Mouse (Mus musculus) CH12.LX (cell line): ENCODE results near the gene Tmem221. TPM values are rescaled to one million over a fixed set of nuclear protein-coding genes. Genes with fewer than 3 reads are reported as not detected.

Experiments
- DNase-seq: peaks from one replicate; pipeline ENCODE4 v3.0.0-alpha.2; 2013; ENCODE audit errors: extremely low read depth
- H3K27ac ChIP-seq: 2 replicates; pipeline ENCODE4 v1.5.1; 2012; ENCODE audit warnings: low read depth, mild to moderate bottlenecking, control low read depth, moderate library complexity; ENCODE audit not compliant: insufficient read depth
- H3K27me3 ChIP-seq: replicated peaks from 2 replicates; pipeline ENCODE3; 2012; ENCODE audit warnings: inconsistent platforms
- H3K36me3 ChIP-seq, 2 experiments: replicated peaks in 1 of 2; 2 replicates each; pipeline versions ENCODE3 to v1.6.1; 2012; ENCODE audit warnings: inconsistent platforms in 1 of 2, low read length in 1 of 2, mild to moderate bottlenecking in 1 of 2, mixed read lengths in 1 of 2, moderate library complexity in 1 of 2; ENCODE audit not compliant: control insufficient read depth in 1 of 2, insufficient read depth in 1 of 2
- H3K4me1 ChIP-seq, 2 experiments: 2 replicates each; pipeline ENCODE4 v1.6.1; 2012; ENCODE audit warnings: inconsistent platforms in 1 of 2, moderate library complexity in 1 of 2; ENCODE audit not compliant: insufficient read depth in 2 of 2, control insufficient read depth in 1 of 2
- H3K4me2 ChIP-seq: 2 replicates; pipeline ENCODE4 v1.6.1; 2012; ENCODE audit warnings: low read depth, mild to moderate bottlenecking, control low read depth; ENCODE audit not compliant: poor library complexity, insufficient read depth, severe bottlenecking
- H3K4me3 ChIP-seq, 3 experiments: fragments of 150-350 bp in 1 of 3; sonication (generic) in 1 of 3; replicated peaks in 1 of 3; 2 replicates each; pipeline versions ENCODE3 to v1.5.1; 2011 to 2012; ENCODE audit warnings: low read depth in 2 of 3, low read length in 2 of 3, mild to moderate bottlenecking in 2 of 3, moderate library complexity in 2 of 3, control low read depth in 1 of 3, improper control_type of control experiment in 1 of 3, inconsistent platforms in 1 of 3, mixed read lengths in 1 of 3; ENCODE audit not compliant: poor library complexity in 1 of 3
- H3K79me2 ChIP-seq: replicated peaks from 2 replicates; pipeline ENCODE4 v1.6.1; 2012; ENCODE audit warnings: mild to moderate bottlenecking, moderate library complexity; ENCODE audit not compliant: control insufficient read depth, poor library complexity, insufficient read depth, severe bottlenecking; ENCODE audit errors: extremely low read depth
- H3K9ac ChIP-seq: 2 replicates; pipeline ENCODE4 v1.6.1; 2012; ENCODE audit warnings: low read depth, mild to moderate bottlenecking, control low read depth, moderate library complexity; ENCODE audit not compliant: insufficient read depth
- H3K9me3 ChIP-seq: replicated peaks from 2 replicates; pipeline ENCODE3; 2012; ENCODE audit warnings: low read length, inconsistent platforms, mixed read lengths
- BHLHE40 ChIP-seq: IDR thresholded peaks from 2 replicates; pipeline ENCODE4 v1.6.1; 2011; ENCODE audit warnings: mild to moderate bottlenecking, low read depth, low read length, improper control_type of control experiment
- CTCF ChIP-seq, 2 experiments: IDR thresholded peaks in 1 of 2; conservative IDR thresholded peaks in 1 of 2; 2 replicates each; pipeline ENCODE4 v1.5.1; 2011 to 2012; ENCODE audit warnings: low read depth in 2 of 2, low read length in 2 of 2, improper control_type of control experiment in 1 of 2, inconsistent platforms in 1 of 2, mild to moderate bottlenecking in 1 of 2, moderate library complexity in 1 of 2
- ETS1 ChIP-seq: conservative IDR thresholded peaks from 2 replicates; pipeline ENCODE4 v1.6.1; 2012; ENCODE audit warnings: low read depth, mild to moderate bottlenecking, inconsistent platforms, low read length, improper control_type of control experiment, moderate library complexity
- GABPA ChIP-seq: IDR thresholded peaks from 2 replicates; pipeline ENCODE4 v1.6.1; 2012; ENCODE audit warnings: low read depth, low read length, improper control_type of control experiment, inconsistent platforms; ENCODE audit not compliant: insufficient replicate concordance
- IRF4 ChIP-seq: IDR thresholded peaks from 2 replicates; pipeline ENCODE4 v1.6.1; 2014; ENCODE audit warnings: low read depth, mild to moderate bottlenecking, inconsistent platforms, low read length, improper control_type of control experiment
- JUN ChIP-seq: IDR thresholded peaks from 2 replicates; pipeline ENCODE4 v1.6.1; 2011; ENCODE audit warnings: low read depth, mild to moderate bottlenecking, low read length, improper control_type of control experiment, moderate library complexity; ENCODE audit not compliant: insufficient read depth
- KAT2A ChIP-seq: IDR thresholded peaks from 2 replicates; pipeline ENCODE4 v1.6.1; 2012; ENCODE audit warnings: low read length, improper control_type of control experiment, inconsistent platforms; ENCODE audit not compliant: insufficient replicate concordance
- MAZ ChIP-seq: IDR thresholded peaks from 2 replicates; pipeline ENCODE4 v1.6.1; 2012; ENCODE audit warnings: low read depth, mild to moderate bottlenecking, inconsistent platforms, low read length, improper control_type of control experiment, moderate library complexity
- MYC ChIP-seq: IDR thresholded peaks from 2 replicates; pipeline ENCODE4 v1.6.1; 2011; ENCODE audit warnings: low read depth, mild to moderate bottlenecking, improper control_type of control experiment, low read length
- PAX5 ChIP-seq: IDR thresholded peaks from 2 replicates; pipeline ENCODE4 v1.6.1; 2012; ENCODE audit warnings: low read length, inconsistent platforms, mixed read lengths
- POLR2A ChIP-seq: IDR thresholded peaks from 2 replicates; pipeline ENCODE4 v1.6.1; 2011; ENCODE audit warnings: low read depth, mild to moderate bottlenecking, improper control_type of control experiment, low read length
- POLR2AphosphoS2 ChIP-seq: IDR thresholded peaks from 2 replicates; pipeline ENCODE4 v1.6.1; 2011; ENCODE audit warnings: low read depth, low read length, improper control_type of control experiment
- RAD21 ChIP-seq: IDR thresholded peaks from 2 replicates; pipeline ENCODE4 v1.6.1; 2011; ENCODE audit warnings: low read depth, mild to moderate bottlenecking, low read length, improper control_type of control experiment, moderate library complexity
- RCOR1 ChIP-seq: conservative IDR thresholded peaks from 2 replicates; pipeline ENCODE4 v1.6.1; 2012; ENCODE audit warnings: low read depth, mild to moderate bottlenecking, inconsistent platforms, low read length, improper control_type of control experiment
- SIN3A ChIP-seq: IDR thresholded peaks from 2 replicates; pipeline ENCODE4 v1.6.1; 2012; ENCODE audit warnings: low read length, improper control_type of control experiment, inconsistent platforms
- SMC3 ChIP-seq: IDR thresholded peaks from 2 replicates; pipeline ENCODE4 v1.6.1; 2011; ENCODE audit warnings: low read depth, low read length, improper control_type of control experiment
- TBP ChIP-seq: conservative IDR thresholded peaks from 2 replicates; pipeline ENCODE4 v1.6.1; 2011; ENCODE audit warnings: low read depth, low read length, improper control_type of control experiment
- UBTF ChIP-seq: IDR thresholded peaks from 2 replicates; pipeline ENCODE4 v1.6.1; 2012; ENCODE audit warnings: low read depth, mild to moderate bottlenecking, inconsistent platforms, low read length, improper control_type of control experiment, moderate library complexity
- ZC3H11A ChIP-seq: IDR thresholded peaks from 2 replicates; pipeline ENCODE4 v1.6.1; 2012; ENCODE audit warnings: low read depth, mild to moderate bottlenecking, inconsistent platforms, low read length, improper control_type of control experiment
- ZMIZ1 ChIP-seq: IDR thresholded peaks from 2 replicates; pipeline ENCODE4 v1.6.1; 2012; ENCODE audit warnings: low read depth, mild to moderate bottlenecking, inconsistent platforms, low read length, improper control_type of control experiment
- dilution Hi-C: fragments of 300-500 bp; cut with MboI; formaldehyde crosslinking; loops from 2 replicates; pipeline ENCODE4 v1.14.3; 2020; ENCODE audit warnings: low sequenced_read_pairs; ENCODE audit not compliant: extremely low pct_unique_long_range_greater_than_20kb, extremely low pct_ligation_motif_present
- in situ Hi-C: fragments of 300-500 bp; cut with MboI; formaldehyde crosslinking; loops from 3 replicates; pipeline ENCODE4 v1.14.3; 2019; ENCODE audit warnings: low sequenced_read_pairs, low pct_ligation_motif_present, low pct_unique_long_range_greater_than_20kb, mixed read lengths
- polyA plus RNA-seq: library from polyadenylated mRNA; unstranded; fragments of >175 nt; gene quantifications from 2 replicates; pipeline ENCODE4 v1.2.1, GENCODE M21; 2012; ENCODE audit warnings: low read depth; ENCODE audit not compliant: insufficient read length
- total RNA-seq, 2 experiments: library from RNA; depleted of rRNA; stranded (reverse); fragments of 300-350 nt in 1 of 2; fragments of >200 nt in 1 of 2; gene quantifications; 2 replicates each; pipeline ENCODE4 v1.2.3; 2012 to 2014

Tmem221 gene
- total and polyA plus RNA-seq, 3 experiments: 0.51 TPM; not detected in 2

DNA sequence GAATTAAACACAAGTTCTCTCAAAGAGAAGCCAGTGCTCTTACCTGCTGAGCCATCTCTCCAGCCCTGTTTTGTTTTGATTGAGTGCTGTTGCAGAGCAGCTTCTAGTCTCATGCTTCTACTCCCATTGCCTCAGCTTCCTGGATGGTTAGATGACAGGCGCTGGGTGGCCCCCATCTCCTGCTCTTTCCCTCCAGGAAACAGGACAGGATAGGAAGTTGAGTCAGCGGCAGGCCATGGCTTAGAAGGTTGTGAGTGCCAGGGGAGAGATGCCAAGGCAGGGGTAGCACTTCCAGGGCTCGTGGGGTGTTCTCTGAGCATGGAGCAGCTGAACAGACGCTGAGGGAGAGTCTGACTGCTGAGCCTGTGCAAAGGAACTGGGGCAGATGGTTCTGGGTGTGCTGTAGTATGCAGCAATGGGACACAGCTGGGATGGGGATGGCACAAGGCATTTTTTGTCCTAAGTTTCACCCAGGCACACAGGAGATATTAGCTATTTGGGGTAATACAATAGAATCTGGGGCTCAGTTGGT, 19.3 kb upstream of the Tmem221 start:
- in situ Hi-C loops (no loop called here), dilution Hi-C loops (no loop called here)
- Histone ChIP-seq H3K36me3 (peaks cover 3 to 8% of the 10 kb centered on the region in 2 experiments), H3K9ac (no peak overlapping the region), H3K9me3 (no peaks in the 10 kb centered on the region), H3K4me3 (no peak overlapping the region), H3K27ac (no peak overlapping the region), H3K79me2 (no peaks in the 10 kb centered on the region), H3K27me3 (no peaks in the 10 kb centered on the region), H3K4me1 (peaks cover 13 to 21% of the 10 kb centered on the region in 2 experiments), H3K4me2 (no peak overlapping the region)
- no peak for DNase-seq
- no peak for TF ChIP-seq POLR2A
- no peak for TF ChIP-seq KAT2A
- TF ChIP-seq ZMIZ1: no peak
- TF ChIP-seq MYC: no peak
- TF ChIP-seq SMC3: no peak
- no peak for TF ChIP-seq TBP
- no peak for TF ChIP-seq BHLHE40
- no peak for TF ChIP-seq JUN
- no peak for TF ChIP-seq SIN3A
- no peak for TF ChIP-seq POLR2AphosphoS2
- TF ChIP-seq MAZ: no peak
- TF ChIP-seq CTCF (conservative IDR thresholded peaks at IDR 0.05 in 1 of 2, IDR thresholded peaks at IDR 0.05 in 1 of 2; ENCODE audit: low read depth in 2 of 2, low read length in 2 of 2): no peak
- TF ChIP-seq RCOR1: no peak

DNA sequence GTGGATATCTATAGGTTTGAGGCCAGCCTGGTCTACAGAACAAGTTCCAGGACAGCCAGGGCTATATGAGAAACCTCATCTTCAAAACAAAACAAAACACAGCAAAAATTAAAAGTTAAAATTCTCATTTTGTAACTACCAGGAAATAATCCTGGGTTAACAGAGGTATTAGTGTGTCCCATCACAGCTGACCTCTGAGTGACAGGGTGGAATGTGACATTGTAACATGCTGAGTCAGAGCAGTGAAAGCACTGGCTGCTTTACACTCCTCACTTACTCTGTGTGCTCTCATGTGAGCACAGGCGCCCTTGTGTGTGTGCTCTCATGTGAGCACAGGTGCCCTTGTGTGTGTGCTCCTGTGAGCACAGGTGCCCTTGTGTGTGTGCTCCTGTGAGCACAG, 16.3 kb upstream of the Tmem221 start:
- no peak overlapping the region for H3K4me2 ChIP-seq
- no peak for DNase-seq
- in situ Hi-C loops (no loop called here), dilution Hi-C loops (no loop called here)
- no peak overlapping the region for H3K27ac ChIP-seq
- H3K4me1 ChIP-seq: peaks cover 11 to 13% of the 10 kb centered on the region in 2 experiments
- TF ChIP-seq KAT2A: no peak
- TF ChIP-seq RCOR1: no peak
- TF ChIP-seq UBTF: no peak
- no peak for TF ChIP-seq ETS1
- no peak overlapping the region for H3K9ac ChIP-seq
- H3K4me3 ChIP-seq: no peak overlapping the region
- H3K36me3 ChIP-seq: no peaks in the 10 kb centered on the region
- H3K79me2 ChIP-seq: no peaks in the 10 kb centered on the region
- peaks cover 2% of the 10 kb centered on the region for H3K27me3 ChIP-seq
- H3K9me3 ChIP-seq: no peaks in the 10 kb centered on the region

DNA sequence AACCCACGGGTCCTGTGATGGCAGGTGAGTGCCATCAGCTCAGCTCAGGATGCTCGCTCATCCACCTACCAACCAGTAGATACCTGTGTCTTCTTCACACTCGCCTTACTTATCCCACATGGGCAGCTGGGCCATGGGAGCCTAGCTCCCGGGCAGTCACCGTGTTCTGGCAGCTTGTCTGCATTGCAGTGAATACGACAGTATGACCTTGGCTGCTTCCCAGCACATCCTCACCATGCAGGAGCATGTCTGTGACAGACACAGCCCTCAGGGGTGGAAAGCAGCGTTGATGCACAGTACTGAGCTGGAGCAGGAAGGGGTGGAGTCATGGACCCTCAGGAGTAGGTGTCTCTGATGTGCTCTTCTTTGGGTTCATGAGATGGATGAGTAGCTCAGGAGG, 15.8 kb upstream of the Tmem221 start:
- Histone ChIP-seq H3K9me3 (no peaks in the 10 kb centered on the region), H3K79me2 (no peaks in the 10 kb centered on the region), H3K4me3 (no peak overlapping the region), H3K27me3 (peaks cover 2% of the 10 kb centered on the region), H3K36me3 (no peaks in the 10 kb centered on the region), H3K4me1 (peaks cover 10 to 11% of the 10 kb centered on the region in 2 experiments), H3K4me2 (no peak overlapping the region), H3K27ac (no peak overlapping the region), H3K9ac (no peak overlapping the region)
- no peak for TF ChIP-seq UBTF
- TF ChIP-seq RAD21: no peak
- TF ChIP-seq RCOR1: no peak
- no peak for TF ChIP-seq IRF4
- no peak for TF ChIP-seq GABPA
- TF ChIP-seq PAX5: no peak
- TF ChIP-seq ZC3H11A: no peak
- no peak for TF ChIP-seq MYC
- no peak for TF ChIP-seq ETS1
- no peak for DNase-seq
- in situ Hi-C loops (no loop called here), dilution Hi-C loops (no loop called here)
